Mouse (Mus musculus): ENCODE data around the gene Olfr51.
A peak's percentile ranks its signal among the peaks of the same experiment; 100 is the strongest.

GRCm38 (mm10) chr11:51059151-51059571 lies 55.8 kb downstream of the Olfr51 start, which contains the start of gene Zfp354a:
- TF ChIP-seq ZC3H11A (IDR thresholded peaks at IDR 0.05; ENCODE audit: borderline replicate concordance, low read depth, low read length) (no peak), MAFK (IDR thresholded peaks at IDR 0.05; ENCODE audit: insufficient read depth, low read depth, low read length) (no peak), HCFC1 (IDR thresholded peaks at IDR 0.05; ENCODE audit: borderline replicate concordance, insufficient read depth, low read length) (peak; percentile 97)
